21 mouse cellular contexts compared by ENCODE assay signal in genomic region chr2:11445722-11446121, GRCm38 (mm10).
DNase-seq lines count a peak whose midpoint lies in the region; ATAC-seq and TF ChIP-seq lines count a peak whose summit lies in the region.
"Had no signal": no experiment of that assay in that cellular context is flagged by ENCODE, and none has a peak within 500 bp of the region (broad histone marks: within the 10 kb centered on the region; RNA-seq: fewer than 3 reads in every experiment).

No protein-coding gene starts in this region.

- ATAC-seq in intestine, postnatal 0 days = peak; percentile 66; the same call in 1 of the 2 replicates
- no peak for ATAC-seq in intestine, embryonic 15.5 days
- ATAC-seq in liver, embryonic 11.5 days (replicated peaks; ENCODE audit: low FRiP score) = no peak
- ATAC-seq: activated CD4-positive, CD25-positive, alpha-beta regulatory T cell, adult 4 months; CD4-positive, CD25-positive, alpha-beta regulatory T cell, adult 4 months; Patski had no signal

- no peak overlapping the region for H3K9ac ChIP-seq in intestine, postnatal 0 days (ENCODE audit: low read depth, low read length)
- no peak overlapping the region for H3K9ac ChIP-seq in intestine, embryonic 15.5 days
- no peak overlapping the region for H3K9ac ChIP-seq in liver, adult 2 months (ENCODE audit: low read depth, low read length)
- H3K9ac ChIP-seq in liver, embryonic 11.5 days (ENCODE audit: low read depth, low read length) = no peak overlapping the region

- H3K4me3 ChIP-seq in intestine, postnatal 0 days (ENCODE audit: low read depth, low read length) = no peak overlapping the region
- H3K4me3 ChIP-seq in intestine, embryonic 15.5 days (replicated peaks) = no peak overlapping the region
- no peak overlapping the region for H3K4me3 ChIP-seq in liver, adult 2 months (ENCODE audit: insufficient read depth, low read depth, low read length)
- no peak overlapping the region for H3K4me3 ChIP-seq in liver, embryonic 11.5 days (ENCODE audit: low read depth, low read length)

- intact Hi-C loops in heart, postnatal 10 days (cut with DNase I) = loop anchor here (5.0 kb wide), 1 partner anchor 52 kb away; no protein-coding TSS in a partner anchor

- no peaks in the 10 kb centered on the region for H3K79me2 ChIP-seq in liver, adult 2 months (ENCODE audit: control insufficient read depth, insufficient read depth, low read length)

- H3K27ac ChIP-seq in intestine, postnatal 0 days (ENCODE audit: low read depth, low read length) = no peak overlapping the region
- no peak overlapping the region for H3K27ac ChIP-seq in intestine, embryonic 15.5 days
- 0 out of 2 replicates have a peak overlapping the region, but pooled peaks have one; percentile 13 for H3K27ac ChIP-seq in liver, adult 2 months (replicated peaks; ENCODE audit: insufficient read depth, low read depth, low read length)
- H3K27ac ChIP-seq in liver, embryonic 11.5 days (ENCODE audit: low read depth, low read length) = no peak overlapping the region

- H3K36me3 ChIP-seq in intestine, postnatal 0 days (ENCODE audit: control insufficient read depth, insufficient read depth) = no peaks in the 10 kb centered on the region
- H3K36me3 ChIP-seq in intestine, embryonic 15.5 days = no peaks in the 10 kb centered on the region
- H3K36me3 ChIP-seq in liver, adult 2 months (ENCODE audit: control insufficient read depth, insufficient read depth, low read length) = no peaks in the 10 kb centered on the region
- H3K36me3 ChIP-seq in liver, embryonic 11.5 days (ENCODE audit: control insufficient read depth, insufficient read depth, low read length) = no peaks in the 10 kb centered on the region
- H3K36me3 ChIP-seq: G1E had no signal

- no peaks in the 10 kb centered on the region for H3K4me1 ChIP-seq in intestine, postnatal 0 days (replicated peaks; ENCODE audit: control insufficient read depth, insufficient read depth, low read length)
- no peaks in the 10 kb centered on the region for H3K4me1 ChIP-seq in intestine, embryonic 15.5 days (replicated peaks)
- H3K4me1 ChIP-seq in liver, adult 2 months (ENCODE audit: control insufficient read depth, insufficient read depth, low read length) = peaks cover 24% of the 10 kb centered on the region
- no peaks in the 10 kb centered on the region for H3K4me1 ChIP-seq in liver, embryonic 11.5 days (replicated peaks; ENCODE audit: control insufficient read depth, insufficient read depth, low read length)

- no peak overlapping the region for H3K4me2 ChIP-seq in intestine, postnatal 0 days (replicated peaks; ENCODE audit: low read depth)
- H3K4me2 ChIP-seq in intestine, embryonic 15.5 days (replicated peaks) = no peak overlapping the region
- no peak overlapping the region for H3K4me2 ChIP-seq in liver, embryonic 11.5 days

- no peak for TF ChIP-seq POLR2A in liver, adult 2 months (IDR thresholded peaks at IDR 0.05; ENCODE audit: extremely low read depth, insufficient read depth, low read length)

- H3K27me3 ChIP-seq in intestine, postnatal 0 days (replicated peaks; ENCODE audit: control insufficient read depth, insufficient read depth, low read length) = no peaks in the 10 kb centered on the region
- no peaks in the 10 kb centered on the region for H3K27me3 ChIP-seq in intestine, embryonic 15.5 days (replicated peaks)
- no peaks in the 10 kb centered on the region for H3K27me3 ChIP-seq in liver, adult 2 months (ENCODE audit: control insufficient read depth, insufficient read depth, low read length)
- no peaks in the 10 kb centered on the region for H3K27me3 ChIP-seq in liver, embryonic 11.5 days (replicated peaks; ENCODE audit: control insufficient read depth, insufficient read depth, low read length)
- H3K27me3 ChIP-seq: CH12.LX, Patski had no signal

- DNase-seq in heart, adult 11 months = peak; percentile 39
- DNase-seq in heart, postnatal 10 days = no peak
- DNase-seq in liver, adult 2 months (ENCODE audit: extremely low read depth, low read depth, low spot score) = peak; percentile 73
- DNase-seq in liver, embryonic 11.5 days (ENCODE audit: low spot score) = no peak
- DNase-seq: adrenal gland, adult 2 months; adrenal gland, adult 8-10 months; adrenal gland, postnatal 10 days; adrenal gland, postnatal 14 days; adrenal gland, postnatal 25 days; adrenal gland, postnatal 36 days; B cell, adult 2 months; cerebellum, adult 11 months; cerebellum, adult 11-12 months; cerebellum, adult 18-20 months had no signal

- WGBS in intestine, postnatal 0 days = 73% methylated on average over 3 of the region's 3 CpGs
- WGBS in intestine, embryonic 15.5 days = 74% methylated on average over 3 of the region's 3 CpGs
- 35% methylated on average over 3 of the region's 3 CpGs for WGBS in liver, adult 2 months
- WGBS in liver, embryonic 11.5 days = 76% methylated on average over 3 of the region's 3 CpGs

- no peak for TF ChIP-seq CTCF in intestine, postnatal 0 days (IDR thresholded peaks at IDR 0.05; ENCODE audit: low read depth)
- no peak for TF ChIP-seq CTCF in liver, adult 2 months (IDR thresholded peaks at IDR 0.05; ENCODE audit: low read depth, low read length)

- H3K9me3 ChIP-seq in intestine, postnatal 0 days (ENCODE audit: control insufficient read depth) = no peaks in the 10 kb centered on the region
- no peaks in the 10 kb centered on the region for H3K9me3 ChIP-seq in intestine, embryonic 15.5 days
- no peaks in the 10 kb centered on the region for H3K9me3 ChIP-seq in liver, embryonic 11.5 days (ENCODE audit: control insufficient read depth, low read length)
- H3K9me3 ChIP-seq: G1E had no signal

Comparison
In these comparisons a context has a peak if more than half of its experiments do, and no peak if none do; other contexts are left out.
1. DNase-seq: peak in heart, adult 11 months (single experiment) and liver, adult 2 months (single experiment); none in heart, postnatal 10 days (0 of 2) and liver, embryonic 11.5 days (single experiment).